Mouse (Mus musculus): ENCODE data around the gene Mrps7. TPM values are rescaled to one million over a fixed set of nuclear protein-coding genes. Genes with fewer than 3 reads are reported as not detected.

Mrps7 gene
- total and polyA plus RNA-seq, 3 experiments = 106 to 199 (median 157) TPM

- peaks cover 0 to 35% of the 10 kb centered on the region in 2 experiments; a peak in 3 of 4 replicates for H3K36me3 ChIP-seq (ENCODE audit: control insufficient read depth in 1 of 2, insufficient read depth in 2 of 2, low read length in 2 of 2)
- H3K27me3 ChIP-seq (ENCODE audit: control insufficient read depth in 1 of 2, insufficient read depth in 2 of 2, low read length in 2 of 2) = no peaks in the 10 kb centered on the region
- H3K9ac ChIP-seq (ENCODE audit: control insufficient read depth, low read depth, low read length, poor library complexity, severe bottlenecking) = no peak overlapping the region
- H3K27ac ChIP-seq (ENCODE audit: control insufficient read depth, low read depth, low read length) = no peak overlapping the region
- no peak overlapping the region for H3K4me3 ChIP-seq (ENCODE audit: control insufficient read depth in 1 of 2, insufficient read depth in 1 of 2, low read depth in 2 of 2, low read length in 2 of 2)
- no peaks in the 10 kb centered on the region for H3K9me3 ChIP-seq (replicated peaks; ENCODE audit: insufficient read depth, low read length)
- no peaks in the 10 kb centered on the region for H3K79me2 ChIP-seq (ENCODE audit: control insufficient read depth, insufficient read depth, low read length, poor library complexity)
- no peak for TF ChIP-seq UBTF (IDR thresholded peaks at IDR 0.05; ENCODE audit: borderline replicate concordance, insufficient read depth, low read depth, low read length)
- TF ChIP-seq ZNF384 (IDR thresholded peaks at IDR 0.05; ENCODE audit: low read depth, low read length) = peak; percentile 19; the same call in 1 of the 2 replicates
- H3K4me1 ChIP-seq (ENCODE audit: control insufficient read depth in 1 of 2, insufficient read depth in 2 of 2, low read length in 2 of 2) = peaks cover 16 to 38% of the 10 kb centered on the region in 2 experiments
- no peak for DNase-seq (ENCODE audit: low read depth, low spot score)
Observed at GRCm38 (mm10) chr11:115639540-115639939, 35.8 kb downstream of the Mrps7 start.

- Histone ChIP-seq H3K4me3 (ENCODE audit: control insufficient read depth in 1 of 2, insufficient read depth in 1 of 2, low read depth in 2 of 2, low read length in 2 of 2) (no peak overlapping the region), H3K4me1 (ENCODE audit: control insufficient read depth in 1 of 2, insufficient read depth in 2 of 2, low read length in 2 of 2) (peaks cover 16 to 38% of the 10 kb centered on the region in 2 experiments), H3K27me3 (ENCODE audit: control insufficient read depth in 1 of 2, insufficient read depth in 2 of 2, low read length in 2 of 2) (no peaks in the 10 kb centered on the region), H3K9me3 (replicated peaks; ENCODE audit: insufficient read depth, low read length) (no peaks in the 10 kb centered on the region), H3K27ac (ENCODE audit: control insufficient read depth, low read depth, low read length) (peak overlapping the region; percentile 69), H3K9ac (ENCODE audit: control insufficient read depth, low read depth, low read length, poor library complexity, severe bottlenecking) (peak overlapping the region; percentile 40), H3K36me3 (ENCODE audit: control insufficient read depth in 1 of 2, insufficient read depth in 2 of 2, low read length in 2 of 2) (peaks cover 3 to 35% of the 10 kb centered on the region in 2 experiments), H3K79me2 (ENCODE audit: control insufficient read depth, insufficient read depth, low read length, poor library complexity) (no peaks in the 10 kb centered on the region)
- no peak for DNase-seq (ENCODE audit: low read depth, low spot score)
- TF ChIP-seq MAX (IDR thresholded peaks at IDR 0.05; ENCODE audit: low read length) = 0 out of 2 replicates have a peak, but pooled peaks have one; percentile 32
- TF ChIP-seq USF2 (IDR thresholded peaks at IDR 0.05; ENCODE audit: borderline replicate concordance in 1 of 2, insufficient read depth in 1 of 2, low read depth in 1 of 2, low read length in 2 of 2) = no peak
Observed at GRCm38 (mm10) chr11:115640311-115640828, 36.6 kb downstream of the Mrps7 start.

- Histone ChIP-seq H3K4me1 (ENCODE audit: control insufficient read depth in 1 of 2, insufficient read depth in 2 of 2, low read length in 2 of 2) (peaks cover 16 to 38% of the 10 kb centered on the region in 2 experiments), H3K9ac (ENCODE audit: control insufficient read depth, low read depth, low read length, poor library complexity, severe bottlenecking) (peak overlapping the region; percentile 40), H3K27ac (ENCODE audit: control insufficient read depth, low read depth, low read length) (peak overlapping the region; percentile 69), H3K36me3 (ENCODE audit: control insufficient read depth in 1 of 2, insufficient read depth in 2 of 2, low read length in 2 of 2) (peaks cover 3 to 35% of the 10 kb centered on the region in 2 experiments), H3K79me2 (ENCODE audit: control insufficient read depth, insufficient read depth, low read length, poor library complexity) (no peaks in the 10 kb centered on the region), H3K4me3 (ENCODE audit: control insufficient read depth in 1 of 2, insufficient read depth in 1 of 2, low read depth in 2 of 2, low read length in 2 of 2) (peak overlapping the region in 1 of 2 experiments; percentile 1; a peak in 1 of 4 replicates), H3K27me3 (ENCODE audit: control insufficient read depth in 1 of 2, insufficient read depth in 2 of 2, low read length in 2 of 2) (no peaks in the 10 kb centered on the region), H3K9me3 (replicated peaks; ENCODE audit: insufficient read depth, low read length) (no peaks in the 10 kb centered on the region)
- DNase-seq (ENCODE audit: low read depth, low spot score) = peak; percentile 91
- TF ChIP-seq NRF1 (IDR thresholded peaks at IDR 0.05; ENCODE audit: insufficient read depth, low read depth, low read length, poor library complexity, severe bottlenecking) = no peak
- peak; percentile 56 for TF ChIP-seq NELFE (IDR thresholded peaks at IDR 0.05; ENCODE audit: low read depth, low read length)
- TF ChIP-seq JUND (IDR thresholded peaks at IDR 0.05; ENCODE audit: low read depth, low read length) = peak; percentile 29; the same call in 1 of the 2 replicates
- TF ChIP-seq MYC (IDR thresholded peaks at IDR 0.05; ENCODE audit: low read depth, low read length) = peak; percentile 85
- peak; percentile 71 for TF ChIP-seq GATA1 (IDR thresholded peaks at IDR 0.05; ENCODE audit: low read depth, low read length)
- peak; percentile 54; the same call in 1 of the 2 replicates for TF ChIP-seq ZMIZ1 (IDR thresholded peaks at IDR 0.05; ENCODE audit: low read depth, low read length)
- 0 out of 2 replicates have a peak, but pooled peaks have one; percentile 19 for TF ChIP-seq CHD1 (IDR thresholded peaks at IDR 0.05; ENCODE audit: low read depth, low read length)
- TF ChIP-seq USF1 (IDR thresholded peaks at IDR 0.05; ENCODE audit: low read depth, low read length) = no peak
- TF ChIP-seq EP300 (IDR thresholded peaks at IDR 0.05; ENCODE audit: low read depth in 1 of 2, low read length in 2 of 2) = peak in 1 of 2 experiments; percentile 79; a peak in 3 of 4 replicates
- peak; percentile 57; the same call in 1 of the 2 replicates for TF ChIP-seq BHLHE40 (IDR thresholded peaks at IDR 0.05; ENCODE audit: borderline replicate concordance, low read depth, low read length)
- TF ChIP-seq MAFK (IDR thresholded peaks at IDR 0.05; ENCODE audit: borderline replicate concordance, low read depth, low read length) = peak; percentile 53; the same call in 1 of the 2 replicates
- peak; percentile 89 for TF ChIP-seq MAX (IDR thresholded peaks at IDR 0.05; ENCODE audit: low read length)
- TF ChIP-seq HCFC1 (IDR thresholded peaks at IDR 0.05; ENCODE audit: low read depth, low read length) = 0 out of 2 replicates have a peak, but pooled peaks have one; percentile 44
- peak; percentile 56; the same call in 1 of the 2 replicates for TF ChIP-seq MEF2A (IDR thresholded peaks at IDR 0.05; ENCODE audit: extremely low read depth, insufficient replicate concordance, low read depth, low read length, poor library complexity, severe bottlenecking)
- TF ChIP-seq MXI1 (IDR thresholded peaks at IDR 0.05; ENCODE audit: low read depth, low read length) = peak; percentile 80
- TF ChIP-seq RCOR1 (IDR thresholded peaks at IDR 0.05; ENCODE audit: low read depth, low read length) = peak; percentile 59
- TF ChIP-seq MYB (IDR thresholded peaks at IDR 0.05; ENCODE audit: low read depth, low read length) = peak; percentile 77
- peak; percentile 42; the same call in 1 of the 2 replicates for TF ChIP-seq MAZ (IDR thresholded peaks at IDR 0.05; ENCODE audit: low read depth, low read length)
Observed at GRCm38 (mm10) chr11:115640978-115641663, 37.4 kb downstream of the Mrps7 start.

Measured in MEL (cell line).